Mouse (Mus musculus): Measurements from ENCODE around the gene Bahd1.
A peak's percentile ranks its signal among the peaks of the same experiment; 100 is the strongest.

Gene Bahd1

DNA sequence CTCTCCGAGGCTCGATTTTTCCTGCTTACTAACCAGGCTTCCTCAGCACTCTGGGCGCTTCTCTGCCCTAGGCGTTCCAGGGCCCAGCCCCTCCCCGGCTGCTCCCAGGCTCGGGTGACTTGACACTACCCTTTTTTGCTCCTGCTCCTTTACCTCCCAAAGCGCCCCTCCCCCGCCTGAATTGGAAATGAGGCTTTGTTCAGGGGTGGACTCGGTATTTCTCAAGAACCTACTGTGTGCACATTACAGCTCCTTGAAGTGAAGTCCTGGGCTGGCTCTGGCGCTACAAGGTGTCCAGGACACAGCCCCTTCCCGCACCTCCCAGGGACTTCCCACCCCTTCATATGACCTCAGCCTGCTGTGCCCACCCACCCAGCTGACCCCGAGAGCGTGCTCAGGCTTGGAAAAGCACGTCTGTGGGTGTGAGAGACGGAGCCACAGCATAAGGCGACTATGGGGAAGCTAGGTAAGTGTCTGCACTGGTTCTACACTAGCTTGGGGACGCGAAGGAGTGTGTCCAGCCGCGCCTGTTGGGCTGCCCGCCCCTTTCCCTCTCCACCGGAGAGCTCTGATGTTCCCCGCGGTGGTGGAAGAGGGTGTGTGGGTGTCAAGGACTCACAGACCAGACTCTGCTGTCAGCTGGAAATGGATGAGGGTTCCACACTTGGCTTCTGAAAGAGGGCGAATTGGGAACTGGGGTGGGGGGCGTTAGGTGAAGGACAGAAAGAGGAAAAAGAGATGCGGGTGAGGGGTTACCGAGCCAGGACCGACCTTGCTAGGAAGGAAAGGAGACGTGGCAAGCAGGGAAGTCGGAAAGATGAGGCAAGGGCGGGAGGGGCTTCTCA is at the start of gene Bahd1:
TSS of gene Bahd1 (plus strand) at position 397 of the 845 bp plus-strand sequence.
- no peak for DNase-seq (ENCODE audit: low spot score)

DNA sequence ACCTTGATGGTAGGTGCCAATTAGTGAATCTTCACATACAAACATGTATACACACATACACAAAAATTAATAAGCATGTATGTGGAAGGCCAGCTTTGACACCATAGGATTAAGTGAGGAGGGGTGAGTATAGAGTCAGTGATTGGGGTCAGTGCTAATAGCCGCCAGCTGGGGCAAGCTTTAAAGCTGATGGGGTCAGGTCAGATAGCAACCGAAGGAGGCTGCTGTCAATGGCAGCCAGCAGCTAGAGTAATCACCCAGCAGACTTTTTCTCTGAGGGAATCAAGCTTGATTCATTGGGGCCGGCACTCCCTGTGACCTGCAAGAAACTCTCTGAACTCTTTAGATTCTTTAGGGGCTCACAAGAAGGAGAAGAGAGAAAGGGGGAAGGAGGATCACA is 48.4 kb upstream of the Bahd1 start:
- no peak for DNase-seq (ENCODE audit: low spot score)

DNA sequence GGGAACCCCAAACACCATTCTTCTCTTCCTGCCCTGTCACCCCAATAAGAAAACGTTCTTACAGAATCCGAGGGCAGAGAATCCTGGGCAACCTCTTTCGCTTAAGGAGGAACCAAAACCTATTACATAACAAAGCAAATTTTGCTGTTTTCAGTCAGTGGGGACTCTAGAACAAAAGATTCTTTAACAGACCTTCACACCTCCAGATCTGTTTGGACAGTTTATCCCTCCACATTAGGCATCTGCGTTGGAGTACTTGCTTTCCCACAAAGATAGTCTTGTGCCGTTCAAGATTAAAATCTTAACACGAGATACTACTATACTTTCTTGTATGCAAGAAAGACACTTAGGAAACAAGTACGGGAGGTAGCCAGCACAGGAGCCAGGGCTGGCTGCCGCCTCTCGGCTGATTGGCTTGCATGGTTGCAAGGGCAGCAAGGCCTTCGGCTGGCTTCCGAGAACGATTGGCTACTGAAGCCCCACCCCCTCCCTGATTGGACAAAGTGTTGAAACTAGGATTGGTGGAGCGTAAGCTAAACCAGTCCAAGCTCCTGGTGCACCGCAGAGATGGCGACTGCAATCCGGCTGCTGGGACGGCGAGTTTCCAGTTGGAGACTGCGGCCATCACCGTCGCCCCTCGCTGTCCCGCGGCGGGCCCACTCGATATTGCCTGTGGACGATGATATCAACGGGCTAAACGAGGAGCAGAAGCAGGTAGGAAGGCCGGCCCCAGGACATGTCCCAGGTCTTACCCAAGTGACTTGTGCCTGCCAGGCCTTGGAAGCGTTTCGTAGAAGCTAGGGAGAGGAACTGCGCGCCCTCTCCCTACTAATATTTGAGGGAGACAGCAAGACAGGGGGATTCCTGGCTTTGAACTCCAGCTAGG is 38.5 kb upstream of the Bahd1 start, which contains the start of gene Ivd:
TSS of gene Ivd (plus strand) at position 501 of the 886 bp plus-strand sequence.
- peak; percentile 59 for DNase-seq (ENCODE audit: low spot score)

DNA sequence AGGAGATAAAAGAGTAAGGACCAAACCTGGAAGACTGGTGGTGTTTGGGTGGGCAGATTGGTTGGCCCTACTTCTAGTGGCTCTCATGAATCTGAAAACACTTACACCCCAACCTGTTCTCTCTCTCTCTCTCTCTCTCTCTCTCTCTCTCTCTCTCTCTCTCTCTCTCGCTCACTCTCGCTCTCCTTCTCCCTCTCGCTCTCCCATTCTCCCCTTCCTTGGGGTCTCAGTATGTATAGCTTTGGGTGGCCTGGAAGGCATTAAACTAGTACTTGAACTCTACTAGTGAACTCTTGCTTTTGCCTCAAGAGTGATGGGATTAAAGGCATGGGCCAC is 37.9 kb upstream of the Bahd1 start:
- no peak for DNase-seq (ENCODE audit: low spot score)

DNA sequence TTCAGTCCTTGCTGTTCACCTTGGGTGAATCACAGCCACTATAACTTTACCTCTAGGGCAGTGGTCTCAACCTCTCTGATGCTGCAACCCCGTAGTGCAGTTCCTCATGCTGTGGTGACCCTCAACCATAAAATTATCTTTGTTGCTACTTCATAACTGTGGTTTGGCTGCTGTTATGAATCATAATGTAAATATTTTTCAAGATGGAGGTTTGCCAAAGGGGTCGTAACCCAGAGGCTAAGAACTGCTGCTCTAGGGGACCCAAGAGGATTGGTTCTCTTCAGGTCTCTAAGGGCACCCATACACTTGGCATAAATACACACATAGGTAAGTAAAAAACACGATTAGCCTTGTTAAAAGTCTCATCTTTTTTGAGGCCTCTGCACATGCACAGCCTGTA is 29.6 kb upstream of the Bahd1 start:
- DNase-seq (ENCODE audit: low spot score): no peak

DNA sequence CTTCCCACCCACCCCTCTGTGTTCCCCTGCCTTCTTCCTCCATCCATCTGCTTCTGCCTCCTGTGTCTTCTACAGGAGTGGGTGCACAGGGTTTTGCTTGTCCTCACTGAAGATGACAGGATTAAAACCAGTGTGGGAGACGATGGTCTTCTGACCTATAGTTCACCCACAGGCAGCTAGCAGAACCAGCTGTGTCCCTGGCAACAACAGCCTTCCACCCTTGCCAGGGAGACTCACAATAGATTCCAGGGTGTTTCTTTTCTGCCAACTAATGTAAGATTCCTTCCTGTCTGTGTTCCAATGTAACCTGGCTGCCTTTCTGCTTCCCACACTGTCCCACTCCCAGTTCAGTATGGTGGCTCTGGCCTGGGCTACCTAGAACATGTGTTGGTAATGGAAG is 29.1 kb upstream of the Bahd1 start:
- no peak for DNase-seq (ENCODE audit: low spot score)

DNA sequence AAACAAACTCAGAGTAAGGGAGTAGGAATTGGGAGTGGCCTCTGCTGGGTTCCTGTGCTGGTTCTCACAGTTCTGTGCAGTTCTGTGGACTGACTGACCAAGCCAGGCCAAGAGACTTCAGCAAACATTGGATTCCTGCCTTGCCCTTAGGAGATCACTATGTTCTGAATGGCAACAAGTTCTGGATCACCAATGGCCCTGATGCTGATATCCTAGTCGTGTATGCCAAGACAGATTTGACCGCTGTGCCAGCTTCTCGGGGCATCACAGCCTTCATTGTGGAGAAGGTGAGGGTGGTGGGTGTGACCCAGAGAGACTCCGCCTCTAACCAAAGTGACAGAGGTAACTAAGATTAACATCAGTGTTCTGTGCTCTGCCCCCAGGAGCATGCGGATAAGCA is 27.2 kb upstream of the Bahd1 start:
- no peak for DNase-seq (ENCODE audit: low spot score)

DNA sequence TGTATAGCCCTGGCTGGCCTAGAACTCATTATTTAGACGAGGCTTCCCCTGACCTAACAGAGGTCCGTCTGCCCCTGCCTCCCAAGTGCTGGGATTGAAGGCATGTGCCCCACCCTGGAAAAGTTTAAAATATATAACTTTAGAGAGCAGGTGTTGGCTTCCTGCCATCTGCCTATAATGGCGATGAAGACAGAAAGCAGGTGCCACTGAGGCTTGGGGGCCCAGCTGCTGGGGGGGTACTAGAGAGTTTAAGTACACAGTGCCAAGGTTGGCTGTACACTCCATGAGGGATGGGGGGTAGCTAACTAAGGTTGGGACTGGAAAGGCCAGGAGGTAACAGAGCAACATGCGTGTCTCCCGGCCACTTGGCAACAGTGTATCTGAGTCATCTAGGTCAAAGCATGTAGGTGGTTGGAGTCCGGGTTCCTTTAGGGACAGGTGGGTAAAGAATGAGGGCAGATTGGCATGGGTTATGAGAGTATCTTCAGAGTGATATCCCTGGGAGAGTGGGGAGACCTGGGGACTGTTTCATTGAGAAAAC is 26.2 kb upstream of the Bahd1 start:
- no peak for DNase-seq (ENCODE audit: low spot score)

DNA sequence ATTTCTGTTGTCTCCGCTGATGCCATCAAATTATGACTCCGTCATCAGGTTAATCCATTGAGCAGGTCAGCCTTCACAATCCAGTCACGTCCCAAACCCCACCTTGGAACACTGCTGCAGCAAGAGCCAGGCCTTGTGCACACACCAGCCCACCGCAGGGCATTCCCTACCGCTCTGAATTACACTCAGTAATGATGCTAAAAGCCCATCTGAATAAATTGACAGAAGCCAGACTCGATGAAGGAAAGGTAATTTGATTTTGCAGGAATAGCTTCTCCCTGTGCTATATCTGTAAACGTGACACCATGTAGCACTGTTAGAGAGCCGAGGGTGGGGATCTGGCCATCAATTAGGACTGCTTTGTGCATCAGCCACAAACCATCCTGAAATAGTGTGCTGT is 24.9 kb upstream of the Bahd1 start:
- no peak for DNase-seq (ENCODE audit: low spot score)

DNA sequence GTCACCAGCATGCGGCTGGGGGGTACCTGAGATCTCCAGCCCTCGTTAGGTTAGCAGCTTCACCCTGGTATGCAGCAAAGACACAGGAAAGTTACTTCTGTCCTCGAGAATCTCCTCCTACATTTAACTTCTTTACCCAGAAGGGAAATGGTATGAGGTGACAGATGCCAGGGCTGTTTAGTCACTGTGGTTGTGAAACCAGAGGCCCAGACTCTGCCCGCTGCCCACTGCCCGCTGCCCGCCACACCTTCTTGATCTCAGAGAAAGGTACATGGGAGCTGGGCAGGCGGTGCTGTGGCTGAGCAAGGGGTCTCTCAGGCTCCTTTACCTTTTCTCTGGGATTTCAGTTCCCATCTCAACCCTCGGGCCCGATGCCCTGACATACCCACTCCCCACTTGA is 23.7 kb upstream of the Bahd1 start:
- no peak for DNase-seq (ENCODE audit: low spot score)

DNA sequence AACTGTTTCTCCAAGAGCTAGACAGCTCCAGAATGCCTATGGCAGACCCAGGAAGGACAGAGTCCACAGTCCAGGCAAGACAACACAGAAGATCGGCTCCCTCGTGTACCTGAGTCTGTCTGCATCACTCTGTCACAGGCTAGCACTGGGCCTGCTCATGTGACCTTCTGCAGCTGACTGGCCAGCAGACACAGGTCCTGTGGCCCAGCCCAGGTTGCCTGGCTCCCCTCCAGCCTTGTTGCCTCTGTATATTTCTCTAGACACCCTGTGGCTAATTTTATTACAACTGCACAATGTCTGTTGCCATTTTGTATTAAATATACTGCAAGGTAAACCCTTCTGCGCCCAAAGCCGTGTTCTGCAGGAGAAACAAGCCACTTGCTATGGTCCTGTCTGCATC is 19.2 kb upstream of the Bahd1 start:
- no peak for DNase-seq (ENCODE audit: low spot score)

DNA sequence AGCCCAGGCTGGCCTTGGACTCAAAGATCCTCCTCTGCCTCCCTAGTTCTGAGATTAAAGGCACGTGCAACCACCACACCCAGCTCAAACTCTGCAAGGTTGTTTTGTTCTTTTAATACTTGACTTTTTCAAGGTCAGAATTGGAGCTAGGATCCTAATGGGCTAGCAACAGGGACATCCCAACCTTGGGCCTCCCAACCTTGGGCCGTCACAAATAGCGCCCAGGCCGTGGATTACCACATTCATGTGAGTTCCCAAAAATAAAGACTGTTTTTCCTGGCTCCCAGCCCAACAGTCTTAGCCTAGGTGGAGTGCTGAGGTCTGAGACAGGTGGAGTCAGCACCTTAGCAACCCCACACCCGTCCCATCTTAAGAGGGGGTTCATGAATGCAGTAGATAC is 18.2 kb upstream of the Bahd1 start:
- no peak for DNase-seq (ENCODE audit: low spot score)

DNA sequence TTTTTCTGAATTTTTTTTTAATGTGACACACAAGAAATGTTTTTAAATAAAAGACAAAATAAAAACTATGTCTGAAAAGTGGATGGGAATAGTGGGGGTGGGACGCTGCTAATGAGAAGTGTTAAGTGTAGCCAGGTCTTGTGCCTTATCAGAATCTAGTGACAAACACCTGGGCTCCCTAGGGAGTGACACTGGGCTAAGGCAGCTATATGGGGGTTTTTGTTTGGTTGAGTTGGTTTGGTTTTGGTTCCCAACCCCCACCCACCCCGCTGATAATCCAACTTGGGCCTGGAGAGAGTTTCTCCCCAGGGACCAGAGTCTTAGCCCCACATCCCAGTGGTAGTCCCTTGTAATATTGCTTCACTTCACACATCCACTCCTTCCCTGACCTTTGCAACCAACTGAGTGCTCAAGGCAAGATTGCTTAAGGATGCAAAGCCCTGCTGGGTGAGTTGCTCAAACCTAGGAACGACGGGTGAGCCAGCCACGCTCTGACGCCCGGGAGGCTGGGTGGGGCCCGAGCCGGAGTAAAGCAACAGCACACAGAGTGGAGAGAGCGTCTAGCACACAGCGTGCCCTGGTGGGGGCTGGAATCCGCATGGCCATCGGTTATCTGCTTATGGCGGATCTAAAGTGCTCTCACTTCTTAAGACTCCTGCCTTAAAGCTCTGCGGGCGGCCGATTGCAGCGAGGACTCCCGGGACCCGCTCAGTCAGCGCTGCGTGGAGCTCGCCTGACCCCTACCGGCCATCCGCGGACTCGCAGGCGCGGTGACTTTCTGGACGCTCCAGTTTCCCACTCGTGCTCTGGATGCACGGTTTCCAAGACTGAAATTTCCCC is 17.1 kb upstream of the Bahd1 start:
- DNase-seq (ENCODE audit: low spot score): peak; percentile 89

DNA sequence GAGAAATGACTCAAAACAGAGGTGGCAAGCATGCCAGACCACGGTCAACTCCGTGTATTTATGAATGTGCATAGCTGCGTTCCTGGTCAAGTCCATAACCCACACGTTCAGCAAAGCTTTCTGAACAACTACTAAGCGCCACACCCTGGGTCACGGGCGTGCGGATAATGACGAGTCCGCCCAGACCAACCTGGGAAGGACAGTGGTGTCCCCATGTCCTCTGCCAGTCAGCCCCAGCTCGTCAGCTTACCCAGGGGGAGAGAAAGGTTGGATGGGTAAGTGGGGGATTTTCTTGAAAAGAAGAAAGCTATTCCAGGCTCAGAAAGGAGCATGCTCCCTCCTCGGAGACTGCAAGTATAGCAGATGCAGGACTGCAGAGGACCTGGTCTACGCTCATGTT is 12.7 kb upstream of the Bahd1 start:
- DNase-seq (ENCODE audit: low spot score): no peak

DNA sequence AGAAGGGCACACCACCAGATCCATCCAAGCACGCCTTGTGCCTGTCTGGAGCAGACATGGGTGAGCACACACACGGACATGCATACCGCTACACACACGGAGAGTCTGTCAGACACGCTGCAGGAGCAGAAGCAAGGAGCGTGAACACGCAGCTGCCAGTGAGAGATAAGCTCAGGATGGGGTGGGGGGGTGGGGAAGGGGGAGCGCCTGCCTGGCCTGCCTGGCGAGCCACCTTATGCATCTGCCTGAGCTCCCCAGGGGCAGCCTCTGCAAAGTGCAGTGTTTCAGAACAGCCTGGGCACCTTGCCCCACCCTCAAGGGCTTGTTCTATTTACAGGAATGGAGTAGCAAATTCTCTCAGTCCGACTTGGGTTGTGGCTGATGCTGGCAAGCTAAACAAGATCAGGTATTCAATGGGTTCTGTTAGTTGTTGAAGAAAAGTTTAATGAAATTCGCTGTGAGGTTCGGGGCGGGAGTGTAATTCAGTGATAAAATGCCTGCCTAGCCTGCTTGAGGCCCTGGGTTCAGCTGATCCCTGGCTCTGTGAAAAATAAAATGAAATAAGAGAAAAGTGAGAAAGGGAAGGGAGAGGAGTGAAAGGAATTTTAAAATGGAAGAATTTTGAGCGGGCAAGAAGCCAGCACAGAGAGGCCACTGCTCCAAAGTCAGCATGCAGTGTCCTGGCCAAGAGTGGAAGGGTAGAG is 12.2 kb upstream of the Bahd1 start:
- no peak for DNase-seq (ENCODE audit: low spot score)

DNA sequence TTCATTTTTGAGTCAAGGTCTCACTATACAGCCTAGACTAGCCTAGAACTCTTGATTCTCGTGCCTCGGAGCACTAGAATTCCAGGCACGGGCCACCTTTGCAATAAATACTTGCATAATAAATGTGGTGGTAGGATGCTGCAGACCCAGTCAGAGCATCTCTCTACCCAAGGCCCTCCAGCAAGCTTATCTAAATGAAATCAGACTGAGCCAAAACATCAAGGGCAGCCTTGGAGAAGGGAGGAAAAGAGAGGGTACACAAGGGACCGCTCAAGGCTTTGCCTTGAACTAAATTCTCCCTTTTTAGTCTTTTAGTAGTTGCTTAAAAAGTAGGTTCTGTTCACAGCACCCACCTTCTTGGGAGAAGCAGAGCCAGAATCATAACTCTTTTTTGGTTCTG is 9.0 kb upstream of the Bahd1 start:
- DNase-seq (ENCODE audit: low spot score): no peak

DNA sequence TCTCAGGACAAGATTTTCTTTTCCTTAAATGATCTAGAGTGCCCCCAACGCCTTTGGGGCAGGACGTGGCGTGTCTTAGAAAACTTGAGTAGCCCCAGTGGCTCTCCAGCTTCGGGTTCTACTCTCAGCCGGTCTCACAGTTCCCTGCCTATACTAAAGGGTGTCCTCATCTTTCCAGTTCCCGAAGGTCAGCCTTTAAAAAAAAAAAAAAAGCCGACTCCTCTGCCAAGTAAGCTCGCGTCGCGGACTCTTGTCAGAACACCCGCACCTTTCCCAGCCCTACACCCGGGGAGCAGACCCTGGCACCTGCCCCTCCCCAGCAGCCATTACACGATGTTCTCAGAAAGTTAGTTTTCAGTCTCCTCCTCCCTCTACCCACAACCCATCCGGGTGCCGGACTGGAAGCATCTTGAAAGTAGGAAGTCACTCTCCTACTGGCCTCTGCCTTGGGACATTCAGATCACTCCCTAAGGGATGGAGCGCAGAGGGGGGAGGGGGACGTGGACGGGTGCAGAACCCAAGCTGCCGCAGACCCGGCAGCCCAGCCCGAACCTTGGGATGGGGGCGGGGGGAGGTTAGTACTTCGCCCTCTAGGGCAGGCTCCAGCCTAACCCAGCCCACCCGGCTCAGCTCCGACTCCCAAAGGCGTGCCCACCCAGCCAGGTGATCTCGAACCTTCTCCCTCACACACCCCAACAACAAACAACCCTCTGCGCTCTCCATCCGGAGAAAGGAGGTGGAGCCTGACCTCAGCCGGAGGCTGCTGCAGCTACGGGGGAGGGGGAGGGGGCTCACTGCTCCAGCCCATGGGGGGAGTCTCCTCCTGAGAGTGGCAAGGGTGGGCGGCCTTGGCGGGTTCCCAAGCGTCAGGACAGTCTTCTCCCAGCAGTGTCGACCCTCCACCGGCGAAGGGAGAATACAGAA is 3.9 kb upstream of the Bahd1 start:
- no peak for DNase-seq (ENCODE audit: low spot score)

DNA sequence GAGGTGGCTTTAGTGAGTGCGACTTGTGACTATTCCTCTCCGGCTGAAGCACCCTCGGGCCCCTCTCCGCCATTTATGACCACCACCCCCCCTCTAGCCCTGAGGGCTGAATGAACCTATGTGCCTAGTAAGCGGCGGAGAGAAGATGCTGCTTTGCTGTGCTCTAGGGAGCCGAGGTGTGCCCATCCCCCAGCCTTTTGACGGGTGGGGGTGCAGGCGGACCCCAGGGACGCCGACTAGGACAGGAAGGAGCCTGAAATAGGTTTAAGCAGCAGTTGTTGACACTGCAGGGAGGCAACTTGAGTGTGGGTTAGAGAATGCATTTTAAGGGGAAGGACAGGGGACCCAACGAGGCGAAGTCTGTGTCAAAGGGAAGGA is 3.3 kb upstream of the Bahd1 start:
- DNase-seq (ENCODE audit: low spot score): no peak

DNA sequence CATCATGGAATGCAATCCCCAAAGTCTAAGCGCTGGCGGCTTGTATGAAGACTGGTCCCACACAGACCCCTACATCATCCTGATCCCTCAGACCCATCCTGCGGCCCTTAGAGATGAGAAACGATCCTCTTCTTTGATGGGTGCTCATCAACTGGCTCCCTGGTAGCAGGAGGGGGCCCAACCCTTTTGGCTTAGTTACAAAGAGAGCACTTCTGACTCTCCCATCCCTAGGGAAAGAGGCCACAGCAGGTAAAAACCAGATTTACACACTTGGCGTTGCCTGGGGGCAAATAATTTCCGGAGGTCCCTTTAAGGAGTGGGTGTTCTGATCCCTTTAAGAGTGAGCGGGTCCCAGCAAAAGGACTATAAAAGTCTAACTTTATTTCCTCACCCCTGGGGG is 2.8 kb upstream of the Bahd1 start:
- DNase-seq (ENCODE audit: low spot score): no peak

DNA sequence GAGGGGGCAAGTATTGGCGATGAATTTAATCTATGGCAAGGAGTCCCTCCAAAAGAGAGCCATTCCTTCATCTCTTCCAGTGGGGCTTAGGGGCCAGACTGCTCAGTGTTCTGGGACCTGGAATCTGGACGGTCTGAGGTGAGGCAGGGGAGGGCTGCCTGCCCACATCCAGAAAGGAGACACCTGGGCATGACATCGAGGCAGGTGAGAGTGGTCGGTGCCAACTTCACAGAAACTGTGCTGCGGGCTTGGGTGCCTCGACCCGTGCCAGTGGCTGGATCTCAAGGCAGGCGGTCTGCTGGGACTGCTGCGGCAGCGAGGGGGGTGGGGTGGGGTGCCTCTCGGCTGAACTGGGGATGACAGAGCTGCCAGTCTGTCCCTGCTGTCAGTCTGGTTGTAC is 2.4 kb upstream of the Bahd1 start:
- DNase-seq (ENCODE audit: low spot score): no peak

All from ovary, postnatal 10 days (tissue).